In the genomic region with DNA sequence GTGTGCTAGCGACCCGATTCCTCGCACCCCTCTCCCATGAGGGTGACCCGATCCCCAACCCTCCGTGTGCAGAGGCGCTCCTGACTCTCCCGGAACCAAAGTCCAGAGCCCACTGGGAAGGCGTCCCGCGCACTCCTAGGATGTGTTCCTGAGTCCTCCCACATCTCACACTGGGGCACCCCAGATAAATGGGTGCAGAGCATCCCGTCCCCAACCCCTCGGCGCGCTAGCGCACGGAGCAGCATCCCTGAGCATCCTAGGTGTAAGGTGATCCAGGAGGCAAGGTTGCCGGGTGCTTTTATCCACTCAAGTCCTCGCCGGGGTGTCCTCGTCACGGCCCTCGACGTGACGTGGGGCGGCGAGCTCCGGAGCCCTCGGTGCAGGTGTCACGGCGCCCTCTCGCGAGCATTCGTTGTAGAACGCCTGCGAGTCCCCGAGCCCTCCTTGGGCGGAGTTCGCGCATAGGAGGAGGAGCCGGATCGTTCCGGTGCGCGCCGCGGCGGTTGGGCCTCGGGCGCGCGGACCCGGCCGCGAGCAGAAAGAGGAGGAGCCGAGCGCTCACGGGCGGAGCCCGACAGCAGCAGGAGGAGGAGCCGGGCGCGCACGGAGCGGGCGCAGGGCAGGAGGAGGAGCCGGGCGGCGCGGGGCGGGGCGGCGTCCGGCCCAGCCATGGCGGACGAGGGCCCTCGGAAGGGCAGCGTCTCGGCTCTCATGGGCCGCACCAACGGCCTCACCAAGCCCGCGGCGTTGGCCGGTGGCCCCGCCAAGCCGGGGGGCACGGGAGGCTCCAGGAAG, we compare ENCODE assay signal across 8 mouse cellular contexts. TPM values are rescaled to one million over a fixed set of nuclear protein-coding genes. Genes with fewer than 3 reads are reported as not detected.
DNase-seq lines count a peak whose midpoint lies in the region; ATAC-seq and TF ChIP-seq lines count a peak whose summit lies in the region.

A gene (minus strand): TSS at position 373 of the 795 bp plus-strand sequence.
A gene (plus strand): TSS at position 535 of the 795 bp plus-strand sequence.

- WGBS in bone marrow, adult 2 months, result under 1% methylated on average over 85 of the region's 87 CpGs
- WGBS in embryonic facial prominence, embryonic 15.5 days, result under 1% methylated on average over 85 of the region's 87 CpGs
- under 1% methylated on average over 73 of the region's 87 CpGs for WGBS in kidney, embryonic 14.5 days
- WGBS in limb, embryonic 15.5 days, result under 1% methylated on average over 86 of the region's 87 CpGs

- TF ChIP-seq CTCF in bone marrow, adult 2 months (IDR thresholded peaks at IDR 0.05; ENCODE audit: control insufficient read depth, insufficient read depth, low read length), result peak; percentile 78

- peak; percentile 84 for TF ChIP-seq POLR2A in bone marrow, adult 2 months (IDR thresholded peaks at IDR 0.05; ENCODE audit: borderline replicate concordance, control insufficient read depth, low read depth, low read length)

- peak within 1 kb of the TSS; percentile 99 for H3K9ac ChIP-seq in embryonic facial prominence, embryonic 15.5 days
- peak within 1 kb of the TSS; percentile 95 for H3K9ac ChIP-seq in kidney, embryonic 14.5 days (ENCODE audit: low read depth, low read length)
- H3K9ac ChIP-seq in limb, embryonic 15.5 days, result peak within 1 kb of the TSS; percentile 99

- peak; percentile 97 for ATAC-seq in embryonic facial prominence, embryonic 15.5 days (ENCODE audit: insufficient number of reproducible peaks, low FRiP score, low TSS enrichment, low read depth)
- ATAC-seq in kidney, embryonic 14.5 days (ENCODE audit: low FRiP score, low TSS enrichment), result peak; percentile 96
- peak; percentile 96 for ATAC-seq in limb, embryonic 15.5 days (ENCODE audit: insufficient number of reproducible peaks, low FRiP score, low TSS enrichment, low read depth)

- H3K27me3 ChIP-seq in embryonic facial prominence, embryonic 15.5 days, result no peaks in the 10 kb centered on the region
- no peaks in the 10 kb centered on the region for H3K27me3 ChIP-seq in kidney, embryonic 14.5 days (ENCODE audit: control insufficient read depth, insufficient read depth, low read length)
- no peaks in the 10 kb centered on the region for H3K27me3 ChIP-seq in limb, embryonic 15.5 days

- peak within 1 kb of the TSS; percentile 97 for H3K4me3 ChIP-seq in bone marrow, adult 2 months (replicated peaks; ENCODE audit: control insufficient read depth, low read depth, low read length)
- H3K4me3 ChIP-seq in embryonic facial prominence, embryonic 15.5 days (replicated peaks), result peak within 1 kb of the TSS; percentile 97
- H3K4me3 ChIP-seq in kidney, embryonic 14.5 days (ENCODE audit: low read length), result peak within 1 kb of the TSS; percentile 93
- H3K4me3 ChIP-seq in limb, embryonic 15.5 days, result peak within 1 kb of the TSS; percentile 95

- no peaks in the 10 kb centered on the region; the same call in 1 of the 2 replicates for H3K4me1 ChIP-seq in bone marrow, adult 2 months (ENCODE audit: control insufficient read depth, insufficient read depth, low read length)
- H3K4me1 ChIP-seq in embryonic facial prominence, embryonic 15.5 days, result peaks cover 25% of the 10 kb centered on the region
- peaks cover 23% of the 10 kb centered on the region; the same call in 1 of the 2 replicates for H3K4me1 ChIP-seq in kidney, embryonic 14.5 days (ENCODE audit: control insufficient read depth, insufficient read depth, low read length)
- H3K4me1 ChIP-seq in limb, embryonic 15.5 days, result peaks cover 25% of the 10 kb centered on the region

- H3K9me3 ChIP-seq in embryonic facial prominence, embryonic 15.5 days (replicated peaks), result no peaks in the 10 kb centered on the region
- H3K9me3 ChIP-seq in kidney, embryonic 14.5 days (ENCODE audit: control insufficient read depth, low read length), result no peaks in the 10 kb centered on the region
- H3K9me3 ChIP-seq in limb, embryonic 15.5 days, result no peaks in the 10 kb centered on the region

- H3K4me2 ChIP-seq in embryonic facial prominence, embryonic 15.5 days (replicated peaks), result peak within 1 kb of the TSS; percentile 87
- peak within 1 kb of the TSS; percentile 87 for H3K4me2 ChIP-seq in kidney, embryonic 14.5 days (replicated peaks; ENCODE audit: low read depth, low read length)
- peak within 1 kb of the TSS; percentile 82 for H3K4me2 ChIP-seq in limb, embryonic 15.5 days

- DNase-seq in 416B (ENCODE audit: low read depth), result peak; percentile 95
- DNase-seq in heart, adult 9 months (ENCODE audit: low spot score in 2 of 2), result peak; percentile 96
- DNase-seq in monocyte, adult 2 months (ENCODE audit: low read depth in 1 of 2, low spot score in 2 of 2), result peak; percentile 90 to 95
- peak; percentile 96 to 97 for DNase-seq in spleen, postnatal 36 days (ENCODE audit: low spot score in 2 of 2)

- H3K27ac ChIP-seq in bone marrow, adult 2 months (ENCODE audit: control insufficient read depth, insufficient read depth, low read depth, low read length, poor library complexity), result peak within 1 kb of the TSS; percentile 95
- peak within 1 kb of the TSS; percentile 97 for H3K27ac ChIP-seq in embryonic facial prominence, embryonic 15.5 days (replicated peaks)
- H3K27ac ChIP-seq in kidney, embryonic 14.5 days (ENCODE audit: low read depth, low read length), result peak within 1 kb of the TSS; percentile 83
- H3K27ac ChIP-seq in limb, embryonic 15.5 days, result peak within 1 kb of the TSS; percentile 93

- peaks cover 10% of the 10 kb centered on the region; the same call in 1 of the 2 replicates for H3K36me3 ChIP-seq in embryonic facial prominence, embryonic 15.5 days
- peaks cover 10% of the 10 kb centered on the region for H3K36me3 ChIP-seq in kidney, embryonic 14.5 days (ENCODE audit: control insufficient read depth, insufficient read depth, low read length)
- peaks cover 18% of the 10 kb centered on the region for H3K36me3 ChIP-seq in limb, embryonic 15.5 days

RNA-seq across cellular contexts. Expression of the first gene that starts in this region (rescaled TPM):
- 16.6 and 19.1 TPM in 2 replicates for polyA plus RNA-seq in bone marrow, adult 2 months (2011; ENCODE audit: insufficient read depth, insufficient read length, low replicate concordance, missing spikeins)
- 37.4 and 41.9 TPM in 2 replicates for polyA plus RNA-seq in embryonic facial prominence, embryonic 15.5 days (2015; fragmentation: Nextera tagmentation; extraction: Ambion mirVana)
- 36.2 and 50.3 TPM in 2 replicates for polyA plus RNA-seq in kidney, embryonic 14.5 days (2014; fragmentation: Nextera tagmentation; extraction: Ambion mirVana)
- polyA plus RNA-seq in limb, embryonic 15.5 days (2015; fragmentation: Nextera tagmentation; extraction: Ambion mirVana), result 37.8 and 39.5 TPM in 2 replicates

RNA-seq across cellular contexts. Expression of the second gene that starts in this region (rescaled TPM):
- 54.9 and 73.7 TPM in 2 replicates for polyA plus RNA-seq in bone marrow, adult 2 months (2011; ENCODE audit: insufficient read depth, insufficient read length, low replicate concordance, missing spikeins)
- polyA plus RNA-seq in embryonic facial prominence, embryonic 15.5 days (2015; fragmentation: Nextera tagmentation; extraction: Ambion mirVana), result 104 and 106 TPM in 2 replicates
- 60.3 and 110 TPM in 2 replicates for polyA plus RNA-seq in kidney, embryonic 14.5 days (2014; fragmentation: Nextera tagmentation; extraction: Ambion mirVana)
- 105 and 112 TPM in 2 replicates for polyA plus RNA-seq in limb, embryonic 15.5 days (2015; fragmentation: Nextera tagmentation; extraction: Ambion mirVana)

Comparison
In these comparisons a context has a peak if more than half of its experiments do, and no peak if none do; other contexts are left out.
1. Peak in every context shown above with its lines: DNase-seq, ATAC-seq, H3K4me3 ChIP-seq and H3K27ac ChIP-seq.